Mouse (Mus musculus): ENCODE measurements around the gene Ttc22.
A peak's percentile ranks its signal among the peaks of the same experiment; 100 is the strongest.

The Ttc22 gene

DNA sequence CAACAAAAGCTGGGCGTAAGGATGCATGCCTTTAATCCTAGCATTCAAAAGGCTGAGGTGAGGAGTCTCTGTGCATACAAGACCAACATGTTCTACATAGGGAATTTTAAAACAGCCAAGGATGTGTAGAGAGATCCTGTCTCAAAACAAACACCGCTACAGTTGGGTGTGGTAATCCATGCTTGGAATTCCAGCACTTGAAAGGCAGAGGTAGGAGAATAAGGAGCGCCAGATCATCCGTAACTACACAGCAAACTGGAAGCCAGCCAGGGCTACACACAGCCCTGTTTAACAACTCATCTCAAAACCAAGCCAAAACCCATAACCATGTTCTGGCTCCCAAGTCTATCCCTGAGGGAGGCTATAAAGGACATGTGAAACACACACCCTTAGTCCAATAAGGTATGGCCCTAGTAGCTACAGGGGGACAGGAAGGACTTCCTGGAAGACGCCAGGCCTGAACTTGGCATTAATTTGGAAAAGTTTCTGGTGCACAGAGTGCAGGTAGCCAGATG is 41.8 kb downstream of the Ttc22 start:
- DNase-seq (ENCODE audit: low spot score in 2 of 2) = no peak

GRCm38 (mm10) chr4:106664697-106665096 is 42.5 kb downstream of the Ttc22 start:
- DNase-seq (ENCODE audit: low spot score in 2 of 2) = no peak

- DNase-seq (ENCODE audit: low spot score in 2 of 2) = no peak
These were observed 43.0 kb downstream of the Ttc22 start for GRCm38 (mm10) chr4:106665269-106665668.

- DNase-seq (ENCODE audit: low spot score in 2 of 2) = no peak
These were observed 43.4 kb downstream of the Ttc22 start for GRCm38 (mm10) chr4:106665673-106666072.

- DNase-seq (ENCODE audit: low spot score in 2 of 2) = no peak
These were observed 44.3 kb downstream of the Ttc22 start for GRCm38 (mm10) chr4:106666546-106666945.

- DNase-seq (ENCODE audit: low spot score in 2 of 2) = no peak
These were observed 54.5 kb downstream of the Ttc22 start for GRCm38 (mm10) chr4:106676749-106677148.

DNA sequence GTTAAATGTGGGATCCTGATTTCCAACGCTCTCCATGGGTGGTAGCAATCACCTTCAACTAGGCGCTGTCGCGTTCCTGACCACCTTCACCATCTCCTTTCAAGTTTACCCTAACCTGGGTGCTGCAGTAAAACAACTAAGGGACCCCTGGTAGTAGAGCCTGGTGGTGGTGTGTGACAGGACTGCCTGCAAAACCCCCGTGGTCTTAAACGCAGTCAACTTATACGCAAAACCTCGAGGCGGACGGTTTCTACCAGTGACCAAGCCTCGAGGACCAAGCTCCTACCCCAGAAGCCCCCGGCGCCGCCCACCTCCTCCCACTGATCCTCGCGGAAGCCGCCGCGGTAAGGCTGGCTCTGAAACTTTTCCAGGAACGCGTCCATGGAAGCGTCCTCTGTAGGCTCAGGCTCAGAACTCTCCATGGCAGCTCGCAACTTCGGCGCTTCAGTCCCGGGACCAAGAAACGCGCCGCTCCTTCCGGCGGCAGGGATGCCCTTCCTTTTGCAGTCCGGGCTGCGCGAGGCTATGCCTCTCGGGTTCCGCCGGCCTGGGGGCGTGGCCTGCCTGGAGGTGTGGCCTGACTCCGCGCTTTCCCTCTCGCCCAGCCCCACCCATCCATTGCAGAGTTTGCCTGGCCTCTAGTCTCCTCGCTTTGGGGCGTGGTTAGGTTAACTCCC is 56.3 kb downstream of the Ttc22 start, which contains the start of gene Ttc4:
Gene Ttc4 (minus strand): TSS at position 503 of the 677 bp plus-strand sequence.
- DNase-seq (ENCODE audit: low spot score in 2 of 2) = peak; percentile 77 to 90

- DNase-seq (ENCODE audit: low spot score in 2 of 2) = no peak
These were observed 56.9 kb downstream of the Ttc22 start for GRCm38 (mm10) chr4:106679152-106679551.

GRCm38 (mm10) chr4:106680955-106681354 is 58.7 kb downstream of the Ttc22 start:
- DNase-seq (ENCODE audit: low spot score in 2 of 2) = no peak

- no peak for DNase-seq (ENCODE audit: low spot score in 2 of 2)
These were observed 66.5 kb downstream of the Ttc22 start for GRCm38 (mm10) chr4:106688636-106689296.
